In genomic region chr8:95204039-95204380, GRCm38 (mm10) we compare ENCODE assay signal across 8 mouse cellular contexts. TPM values are rescaled to one million over a fixed set of nuclear protein-coding genes. Genes with fewer than 3 reads are reported as not detected.
DNase-seq lines count a peak whose midpoint lies in the region; ATAC-seq and TF ChIP-seq lines count a peak whose summit lies in the region.

No protein-coding gene starts in this region.

- no peaks in the 10 kb centered on the region for H3K4me1 ChIP-seq in bone marrow macrophage, adult 2 months (ENCODE audit: control insufficient read depth, insufficient read depth, low read length)
- H3K4me1 ChIP-seq in embryonic fibroblast, embryonic 13.5 days (ENCODE audit: control insufficient read depth, insufficient read depth, low read length), result no peaks in the 10 kb centered on the region
- H3K4me1 ChIP-seq in heart, embryonic 12.5 days (replicated peaks), result peaks cover 16% of the 10 kb centered on the region
- no peaks in the 10 kb centered on the region for H3K4me1 ChIP-seq in kidney, postnatal 0 days (replicated peaks; ENCODE audit: insufficient read depth, low read length)
- no peaks in the 10 kb centered on the region for H3K4me1 ChIP-seq in liver, embryonic 14.5 days (replicated peaks; ENCODE audit: control insufficient read depth in 2 of 2, insufficient read depth in 2 of 2, low read length in 1 of 2)
- H3K4me1 ChIP-seq in neural tube, embryonic 14.5 days (ENCODE audit: control insufficient read depth, insufficient read depth, low read length), result peaks cover 10% of the 10 kb centered on the region; the same call in 1 of the 2 replicates
- H3K4me1 ChIP-seq in testis, adult 2 months (ENCODE audit: control insufficient read depth, insufficient read depth, low read length), result peaks cover 2% of the 10 kb centered on the region

- 19% methylated on average over 10 of the region's 10 CpGs for WGBS in heart, embryonic 12.5 days
- 18% methylated on average over 10 of the region's 10 CpGs for WGBS in kidney, postnatal 0 days
- 19% methylated on average over 10 of the region's 10 CpGs for WGBS in liver, embryonic 14.5 days (ENCODE audit: insufficient replicate concordance)
- 17% methylated on average over 10 of the region's 10 CpGs for WGBS in neural tube, embryonic 14.5 days

- H3K36me3 ChIP-seq in heart, embryonic 12.5 days, result no peaks in the 10 kb centered on the region
- H3K36me3 ChIP-seq in kidney, postnatal 0 days (ENCODE audit: insufficient read depth, low read length), result no peaks in the 10 kb centered on the region
- no peaks in the 10 kb centered on the region for H3K36me3 ChIP-seq in liver, embryonic 14.5 days (replicated peaks; ENCODE audit: control insufficient read depth, insufficient read depth, low read depth)
- H3K36me3 ChIP-seq in neural tube, embryonic 14.5 days (ENCODE audit: control insufficient read depth, insufficient read depth, low read length), result no peaks in the 10 kb centered on the region
- H3K36me3 ChIP-seq in testis, adult 2 months (ENCODE audit: control insufficient read depth, insufficient read depth, low read length), result no peaks in the 10 kb centered on the region

- H3K9me3 ChIP-seq in heart, embryonic 12.5 days (replicated peaks), result no peaks in the 10 kb centered on the region
- no peaks in the 10 kb centered on the region for H3K9me3 ChIP-seq in kidney, postnatal 0 days (replicated peaks; ENCODE audit: low read length)
- H3K9me3 ChIP-seq in liver, embryonic 14.5 days (ENCODE audit: control insufficient read depth, low read length), result no peaks in the 10 kb centered on the region
- no peaks in the 10 kb centered on the region for H3K9me3 ChIP-seq in neural tube, embryonic 14.5 days (ENCODE audit: control insufficient read depth, low read length)

- peak; percentile 50 to 65 for DNase-seq in CD8-positive naive resting alpha-beta T cell, adult 2 months (ENCODE audit: low read depth in 2 of 2, low spot score in 2 of 2)
- peak; percentile 87 for DNase-seq in kidney, postnatal 0 days (ENCODE audit: low spot score)
- DNase-seq in liver, embryonic 14.5 days (ENCODE audit: low read depth in 3 of 3, low spot score in 3 of 3), result peak; percentile 16 to 20 (median 18)

- peak overlapping the region; percentile 33 for H3K4me2 ChIP-seq in heart, embryonic 12.5 days
- no peak overlapping the region for H3K4me2 ChIP-seq in kidney, postnatal 0 days (ENCODE audit: low read length)
- no peak overlapping the region for H3K4me2 ChIP-seq in liver, embryonic 14.5 days (ENCODE audit: low read depth)
- no peak overlapping the region for H3K4me2 ChIP-seq in neural tube, embryonic 14.5 days (ENCODE audit: low read depth, low read length)

- no peak overlapping the region for H3K27ac ChIP-seq in bone marrow macrophage, adult 2 months (ENCODE audit: insufficient read depth, low read depth, low read length)
- no peak overlapping the region for H3K27ac ChIP-seq in embryonic fibroblast, embryonic 13.5 days (ENCODE audit: insufficient read depth, low read length)
- no peak overlapping the region for H3K27ac ChIP-seq in heart, embryonic 12.5 days (ENCODE audit: poor library complexity, severe bottlenecking)
- H3K27ac ChIP-seq in kidney, postnatal 0 days, result no peak overlapping the region
- H3K27ac ChIP-seq in liver, embryonic 14.5 days, result no peak overlapping the region
- H3K27ac ChIP-seq in neural tube, embryonic 14.5 days (ENCODE audit: low read depth, low read length), result no peak overlapping the region
- H3K27ac ChIP-seq in testis, adult 2 months (ENCODE audit: control insufficient read depth, insufficient read depth, low read depth, low read length), result no peak overlapping the region

- peak; percentile 95 for TF ChIP-seq CTCF in bone marrow macrophage, adult 2 months (IDR thresholded peaks at IDR 0.05; ENCODE audit: low read depth, low read length)
- TF ChIP-seq CTCF in embryonic fibroblast, embryonic 13.5 days (IDR thresholded peaks at IDR 0.05; ENCODE audit: borderline replicate concordance, insufficient read depth, low read length), result peak; percentile 85; the same call in 1 of the 2 replicates
- peak; percentile 99 for TF ChIP-seq CTCF in kidney, postnatal 0 days (IDR thresholded peaks at IDR 0.05; ENCODE audit: low read depth)
- peak; percentile 95 for TF ChIP-seq CTCF in liver, embryonic 14.5 days (IDR thresholded peaks at IDR 0.05; ENCODE audit: low read depth)
- TF ChIP-seq CTCF in testis, adult 2 months (IDR thresholded peaks at IDR 0.05; ENCODE audit: control insufficient read depth, insufficient read depth, insufficient replicate concordance, low read depth, low read length), result peak; percentile 98

- ATAC-seq in heart, embryonic 12.5 days (ENCODE audit: insufficient number of reproducible peaks, low FRiP score), result peak; percentile 71
- peak; percentile 74 for ATAC-seq in kidney, postnatal 0 days (replicated peaks; ENCODE audit: low FRiP score, low read depth)
- no peak for ATAC-seq in liver, embryonic 14.5 days (ENCODE audit: insufficient read depth)
- ATAC-seq in neural tube, embryonic 14.5 days (ENCODE audit: low read depth), result peak; percentile 64

- peaks cover 11% of the 10 kb centered on the region; the same call in 1 of the 2 replicates for H3K27me3 ChIP-seq in heart, embryonic 12.5 days (replicated peaks)
- H3K27me3 ChIP-seq in kidney, postnatal 0 days (ENCODE audit: insufficient read depth, low read length), result no peaks in the 10 kb centered on the region
- no peaks in the 10 kb centered on the region for H3K27me3 ChIP-seq in liver, embryonic 14.5 days (ENCODE audit: control insufficient read depth, insufficient read depth, low read length)
- H3K27me3 ChIP-seq in neural tube, embryonic 14.5 days (ENCODE audit: control insufficient read depth, insufficient read depth, low read length), result no peaks in the 10 kb centered on the region
- no peaks in the 10 kb centered on the region for H3K27me3 ChIP-seq in testis, adult 2 months (ENCODE audit: control insufficient read depth, insufficient read depth, low read length)

- no peak overlapping the region for H3K9ac ChIP-seq in heart, embryonic 12.5 days
- H3K9ac ChIP-seq in kidney, postnatal 0 days (ENCODE audit: low read depth, low read length), result no peak overlapping the region
- no peak overlapping the region for H3K9ac ChIP-seq in liver, embryonic 14.5 days (replicated peaks)
- no peak overlapping the region for H3K9ac ChIP-seq in neural tube, embryonic 14.5 days (replicated peaks; ENCODE audit: low read depth, low read length)

- no peak overlapping the region for H3K4me3 ChIP-seq in bone marrow macrophage, adult 2 months (ENCODE audit: insufficient read depth, low read length)
- no peak overlapping the region for H3K4me3 ChIP-seq in embryonic fibroblast, embryonic 13.5 days (ENCODE audit: insufficient read depth, low read length)
- no peak overlapping the region for H3K4me3 ChIP-seq in heart, embryonic 12.5 days
- no peak overlapping the region for H3K4me3 ChIP-seq in kidney, postnatal 0 days (replicated peaks; ENCODE audit: low read depth, low read length)
- no peak overlapping the region for H3K4me3 ChIP-seq in liver, embryonic 14.5 days (ENCODE audit: insufficient read depth in 1 of 2, low read depth in 2 of 2, low read length in 2 of 2)
- no peak overlapping the region for H3K4me3 ChIP-seq in neural tube, embryonic 14.5 days (ENCODE audit: low read depth, low read length)
- H3K4me3 ChIP-seq in testis, adult 2 months (ENCODE audit: control insufficient read depth, low read depth, low read length), result no peak overlapping the region

- no peak for TF ChIP-seq POLR2A in bone marrow macrophage, adult 2 months (IDR thresholded peaks at IDR 0.05; ENCODE audit: borderline replicate concordance, low read depth, low read length)
- no peak for TF ChIP-seq POLR2A in embryonic fibroblast, embryonic 13.5 days (IDR thresholded peaks at IDR 0.05; ENCODE audit: low read depth, low read length)
- TF ChIP-seq POLR2A in testis, adult 2 months (IDR thresholded peaks at IDR 0.05; ENCODE audit: control insufficient read depth, low read depth, low read length), result no peak

- TF ChIP-seq EP300 in liver, embryonic 14.5 days (IDR thresholded peaks at IDR 0.05; ENCODE audit: low read depth), result no peak

RNA-seq across cellular contexts. Expression of gene Kifc3, which starts 1.4 kb away (rescaled TPM):
- polyA plus RNA-seq in bone marrow macrophage, adult 2 months (2012; ENCODE audit: insufficient read depth, insufficient read length, missing spikeins), result 14.8 and 15.9 TPM in 2 replicates
- polyA plus RNA-seq in embryonic fibroblast, embryonic 13.5 days (2011; ENCODE audit: insufficient read length, low read depth, missing spikeins), result 13.6 and 21.4 TPM in 2 replicates
- polyA plus RNA-seq in heart, embryonic 12.5 days (2016; fragmentation: Nextera tagmentation; extraction: Ambion mirVana), result 13.4 and 16.4 TPM in 2 replicates
- polyA plus RNA-seq in kidney, postnatal 0 days (2015; fragmentation: Nextera tagmentation; extraction: Ambion mirVana), result 41.2 and 46.2 TPM in 2 replicates
- polyA plus RNA-seq in liver, embryonic 14.5 days (2012; rRNA removed), result 4.0 and 4.6 TPM in 2 replicates
- polyA plus RNA-seq in liver, embryonic 14.5 days (2014; fragmentation: Nextera tagmentation; extraction: Ambion mirVana), result 2.5 and 4.3 TPM in 2 replicates
- 15.9 and 20.0 TPM in 2 replicates for polyA plus RNA-seq in neural tube, embryonic 14.5 days (2014; fragmentation: Nextera tagmentation; extraction: Ambion mirVana)
- 63.9 and 76.7 TPM in 2 replicates for polyA plus RNA-seq in testis, adult 2 months (2012; rRNA removed)

Comparison
In these comparisons a context has a peak if more than half of its experiments do, and no peak if none do; other contexts are left out.
1. DNase-seq: peak in every context shown above with its lines; median percentile 87 in kidney, postnatal 0 days; 58 in CD8-positive naive resting alpha-beta T cell, adult 2 months; 18 in liver, embryonic 14.5 days.